Mouse (Mus musculus) ovary, postnatal 14 days (tissue): Measurements from ENCODE around the gene Ufd1.
"Not testable (repeated sequence)": the region's sequence is repeated elsewhere in the genome, so short reads cannot be mapped to it uniquely, and the experiment has no call there.

Experiments used
- DNase-seq: peaks from one replicate; pipeline ENCODE4 v3.0.0; 2022; ENCODE audit warnings: low spot score

Gene Ufd1

GRCm38 (mm10) chr16:18811032-18811431 is 547 bp upstream of the Ufd1 start:
- DNase-seq = peak; percentile 10

GRCm38 (mm10) chr16:18812385-18812910 is 869 bp downstream of the Ufd1 start:
- DNase-seq = no peak

GRCm38 (mm10) chr16:18822356-18822755 is 10.8 kb downstream of the Ufd1 start:
- no peak for DNase-seq

- no peak for DNase-seq
Observed at GRCm38 (mm10) chr16:18822925-18823324, 11.3 kb downstream of the Ufd1 start.

GRCm38 (mm10) chr16:18828630-18829029 is 17.1 kb downstream of the Ufd1 start:
- no peak for DNase-seq

GRCm38 (mm10) chr16:18829102-18829501 is 17.5 kb downstream of the Ufd1 start:
- DNase-seq = no peak

GRCm38 (mm10) chr16:18833486-18833885 is 21.9 kb downstream of the Ufd1 start:
- DNase-seq = no peak

GRCm38 (mm10) chr16:18836073-18836467 is 24.5 kb downstream of the Ufd1 start:
- no peak for DNase-seq

- DNase-seq = peak; percentile 86
Observed at GRCm38 (mm10) chr16:18836468-18837208, 25.1 kb downstream of the Ufd1 start, which contains the start of the genes 2510002D24Rik and Gm28539. Gene 2510002D24Rik, plus strand, starts transcription at chr16:18836578. Gene Gm28539, plus strand, starts transcription at chr16:18836584.

GRCm38 (mm10) chr16:18838346-18838745 is 26.8 kb downstream of the Ufd1 start:
- no peak for DNase-seq

GRCm38 (mm10) chr16:18846301-18846820 is 34.8 kb downstream of the Ufd1 start:
- DNase-seq = no peak

GRCm38 (mm10) chr16:18849521-18850190 is 38.1 kb downstream of the Ufd1 start:
- DNase-seq = not testable (repeated sequence)

GRCm38 (mm10) chr16:18858551-18858950 is 47.0 kb downstream of the Ufd1 start:
- DNase-seq = no peak

GRCm38 (mm10) chr16:18860186-18860585 is 48.6 kb downstream of the Ufd1 start:
- no peak for DNase-seq

GRCm38 (mm10) chr16:18870495-18870894 is 58.9 kb downstream of the Ufd1 start:
- DNase-seq = not testable (repeated sequence)

GRCm38 (mm10) chr16:18876091-18876441 is 64.5 kb downstream of the Ufd1 start:
- no peak for DNase-seq

- peak; percentile 92 for DNase-seq
Observed at GRCm38 (mm10) chr16:18876442-18877308, 65.1 kb downstream of the Ufd1 start, which contains the start of the genes Mrpl40 and Hira. Gene Mrpl40, minus strand, starts transcription at chr16:18876862. Gene Hira, plus strand, starts transcription at chr16:18877037.

GRCm38 (mm10) chr16:18877386-18878090 is 66.0 kb downstream of the Ufd1 start:
- peak; percentile 21 for DNase-seq

GRCm38 (mm10) chr16:18878091-18878720 is 66.6 kb downstream of the Ufd1 start:
- DNase-seq = no peak

GRCm38 (mm10) chr16:18884044-18884443 is 72.5 kb downstream of the Ufd1 start:
- DNase-seq = no peak
